Mouse (Mus musculus): ENCODE results near the gene H2al1h. TPM values are rescaled to one million over a fixed set of nuclear protein-coding genes. Genes with fewer than 3 reads are reported as not detected.
"Not testable (repeated sequence)": the region's sequence is repeated elsewhere in the genome, so short reads cannot be mapped to it uniquely, and the experiment has no call there.

Gene H2al1h
- polyA plus RNA-seq, 1 experiment from 2014 or later: not detected

- not testable (repeated sequence) for DNase-seq (ENCODE audit: low spot score); H3K27me3 ChIP-seq (ENCODE audit: control insufficient read depth, insufficient read depth, low read length); H3K27ac ChIP-seq (replicated peaks; ENCODE audit: low read depth, low read length); H3K4me1 ChIP-seq (ENCODE audit: control insufficient read depth, insufficient read depth, low read length); H3K4me2 ChIP-seq (ENCODE audit: low read depth, severe bottlenecking); ATAC-seq (ENCODE audit: insufficient number of reproducible peaks, low FRiP score, low TSS enrichment, low read depth); H3K4me3 ChIP-seq (ENCODE audit: low read depth, low read length); H3K36me3 ChIP-seq (ENCODE audit: control insufficient read depth, insufficient read depth, low read length); H3K9ac ChIP-seq (ENCODE audit: low read length); H3K9me3 ChIP-seq (ENCODE audit: control insufficient read depth, low read length)
- no CpG with 5 or more reads among the region's 6 CpGs for WGBS
These were observed 12.8 kb upstream of the H2al1h start, which contains the start of gene H2al1d for GRCm38 (mm10) chrX:11308524-11308923. H2al1d (plus strand) TSS chrX:11308824.

GRCm38 (mm10) chrX:11311634-11312033 is 9.7 kb upstream of the H2al1h start, which contains the start of gene H2al1e:
H2al1e (plus strand) TSS chrX:11311934.
- not testable (repeated sequence) for H3K9me3 ChIP-seq (ENCODE audit: control insufficient read depth, low read length); H3K4me2 ChIP-seq (ENCODE audit: low read depth, severe bottlenecking); H3K27ac ChIP-seq (replicated peaks; ENCODE audit: low read depth, low read length); ATAC-seq (ENCODE audit: insufficient number of reproducible peaks, low FRiP score, low TSS enrichment, low read depth); H3K4me1 ChIP-seq (ENCODE audit: control insufficient read depth, insufficient read depth, low read length); DNase-seq (ENCODE audit: low spot score); H3K4me3 ChIP-seq (ENCODE audit: low read depth, low read length); H3K27me3 ChIP-seq (ENCODE audit: control insufficient read depth, insufficient read depth, low read length); H3K9ac ChIP-seq (ENCODE audit: low read length); H3K36me3 ChIP-seq (ENCODE audit: control insufficient read depth, insufficient read depth, low read length)
- WGBS: no CpG with 5 or more reads among the region's 3 CpGs

DNA sequence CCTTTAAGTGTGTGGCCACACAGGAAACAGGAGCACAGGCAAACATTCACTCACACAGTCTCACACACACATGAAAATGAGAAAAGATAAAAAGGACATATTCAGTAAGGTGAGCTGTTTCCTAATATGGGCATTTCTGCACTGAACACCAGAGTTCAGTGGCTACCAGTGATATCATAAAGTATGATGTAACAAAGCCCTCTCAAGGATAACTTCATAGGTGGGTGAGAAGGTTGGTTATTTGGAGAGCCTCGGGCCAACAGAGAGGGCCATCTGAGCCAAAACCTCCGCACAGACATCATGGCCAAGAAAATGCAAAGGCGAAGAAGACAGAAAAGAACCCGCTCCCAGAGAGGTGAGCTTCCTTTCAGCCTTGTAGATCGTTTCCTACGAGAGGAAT is 6.4 kb upstream of the H2al1h start, which contains the start of gene H2al1f:
Gene H2al1f (plus strand): TSS at position 301 of the 400 bp plus-strand sequence.
- no CpG with 5 or more reads among the region's 6 CpGs for WGBS
- not testable (repeated sequence) for H3K36me3 ChIP-seq (ENCODE audit: control insufficient read depth, insufficient read depth, low read length); H3K27ac ChIP-seq (replicated peaks; ENCODE audit: low read depth, low read length); H3K9me3 ChIP-seq (ENCODE audit: control insufficient read depth, low read length); H3K27me3 ChIP-seq (ENCODE audit: control insufficient read depth, insufficient read depth, low read length); H3K4me2 ChIP-seq (ENCODE audit: low read depth, severe bottlenecking); ATAC-seq (ENCODE audit: insufficient number of reproducible peaks, low FRiP score, low TSS enrichment, low read depth); H3K4me1 ChIP-seq (ENCODE audit: control insufficient read depth, insufficient read depth, low read length); H3K9ac ChIP-seq (ENCODE audit: low read length); H3K4me3 ChIP-seq (ENCODE audit: low read depth, low read length); DNase-seq (ENCODE audit: low spot score)

- not testable (repeated sequence) for H3K27me3 ChIP-seq (ENCODE audit: control insufficient read depth, insufficient read depth, low read length); H3K4me1 ChIP-seq (ENCODE audit: control insufficient read depth, insufficient read depth, low read length); DNase-seq (ENCODE audit: low spot score); H3K4me3 ChIP-seq (ENCODE audit: low read depth, low read length); H3K9ac ChIP-seq (ENCODE audit: low read length); H3K4me2 ChIP-seq (ENCODE audit: low read depth, severe bottlenecking); H3K36me3 ChIP-seq (ENCODE audit: control insufficient read depth, insufficient read depth, low read length); H3K9me3 ChIP-seq (ENCODE audit: control insufficient read depth, low read length); ATAC-seq (ENCODE audit: insufficient number of reproducible peaks, low FRiP score, low TSS enrichment, low read depth); H3K27ac ChIP-seq (replicated peaks; ENCODE audit: low read depth, low read length)
- WGBS: no CpG with 5 or more reads among the region's 3 CpGs
These were observed 3.3 kb upstream of the H2al1h start, which contains the start of gene H2al1g for GRCm38 (mm10) chrX:11317956-11318355. H2al1g (plus strand) TSS chrX:11318256.

- ATAC-seq (ENCODE audit: insufficient number of reproducible peaks, low FRiP score, low TSS enrichment, low read depth); DNase-seq (ENCODE audit: low spot score); H3K9me3 ChIP-seq (ENCODE audit: control insufficient read depth, low read length); H3K4me3 ChIP-seq (ENCODE audit: low read depth, low read length); H3K36me3 ChIP-seq (ENCODE audit: control insufficient read depth, insufficient read depth, low read length); H3K4me2 ChIP-seq (ENCODE audit: low read depth, severe bottlenecking); H3K27me3 ChIP-seq (ENCODE audit: control insufficient read depth, insufficient read depth, low read length); H3K9ac ChIP-seq (ENCODE audit: low read length); H3K27ac ChIP-seq (replicated peaks; ENCODE audit: low read depth, low read length); H3K4me1 ChIP-seq (ENCODE audit: control insufficient read depth, insufficient read depth, low read length): not testable (repeated sequence)
- 88% methylated on average over 2 of the region's 5 CpGs for WGBS
These were observed 3.1 kb downstream of the H2al1h start, which contains the start of gene H2al1i for GRCm38 (mm10) chrX:11324359-11324758. H2al1i (plus strand) TSS chrX:11324659.

- H3K27me3 ChIP-seq (ENCODE audit: control insufficient read depth, insufficient read depth, low read length); H3K4me1 ChIP-seq (ENCODE audit: control insufficient read depth, insufficient read depth, low read length); H3K4me2 ChIP-seq (ENCODE audit: low read depth, severe bottlenecking); H3K9me3 ChIP-seq (ENCODE audit: control insufficient read depth, low read length); H3K9ac ChIP-seq (ENCODE audit: low read length); H3K4me3 ChIP-seq (ENCODE audit: low read depth, low read length); H3K27ac ChIP-seq (replicated peaks; ENCODE audit: low read depth, low read length); ATAC-seq (ENCODE audit: insufficient number of reproducible peaks, low FRiP score, low TSS enrichment, low read depth); H3K36me3 ChIP-seq (ENCODE audit: control insufficient read depth, insufficient read depth, low read length); DNase-seq (ENCODE audit: low spot score): not testable (repeated sequence)
- 92% methylated on average over 2 of the region's 2 CpGs for WGBS
These were observed 6.2 kb downstream of the H2al1h start, which contains the start of gene H2al1j for GRCm38 (mm10) chrX:11327522-11327921. H2al1j (plus strand) TSS chrX:11327822.

DNA sequence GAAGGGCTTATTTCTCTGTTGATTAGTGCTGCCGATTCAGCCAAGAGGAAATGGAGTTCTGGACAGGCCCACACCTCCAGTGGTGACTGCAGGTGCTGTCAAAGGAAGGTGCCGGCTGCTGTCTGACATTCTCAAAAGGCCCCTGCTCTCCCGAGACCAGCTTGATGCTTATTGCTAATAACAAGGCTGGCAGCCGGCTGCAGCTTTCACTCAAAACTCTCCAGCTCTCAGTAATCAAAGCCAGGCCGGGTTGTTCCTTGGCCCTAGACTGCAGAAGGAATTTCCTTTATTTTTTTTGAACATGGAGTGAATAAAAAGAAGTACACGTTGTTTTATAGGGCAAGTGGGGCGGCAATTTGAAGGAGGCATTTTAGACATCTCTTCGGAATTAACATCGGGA is 24.5 kb downstream of the H2al1h start:
- ATAC-seq (ENCODE audit: insufficient number of reproducible peaks, low FRiP score, low TSS enrichment, low read depth): 0 out of 2 replicates have a peak, but pooled peaks have one; percentile 47
- Histone ChIP-seq H3K4me3 (ENCODE audit: low read depth, low read length) (no peak overlapping the region), H3K27me3 (ENCODE audit: control insufficient read depth, insufficient read depth, low read length) (no peaks in the 10 kb centered on the region), H3K9ac (ENCODE audit: low read length) (no peak overlapping the region), H3K27ac (replicated peaks; ENCODE audit: low read depth, low read length) (0 out of 2 replicates have a peak overlapping the region, but pooled peaks have one; percentile 42), H3K9me3 (ENCODE audit: control insufficient read depth, low read length) (no peaks in the 10 kb centered on the region), H3K36me3 (ENCODE audit: control insufficient read depth, insufficient read depth, low read length) (no peaks in the 10 kb centered on the region), H3K4me2 (ENCODE audit: low read depth, severe bottlenecking) (no peak overlapping the region; the same call in 1 of the 2 replicates), H3K4me1 (ENCODE audit: control insufficient read depth, insufficient read depth, low read length) (0 out of 2 replicates have a peak, but pooled peaks cover 2% of the 10 kb centered on the region)
- WGBS: 37% methylated on average over 9 of the region's 9 CpGs
- DNase-seq (ENCODE audit: low spot score): peak; percentile 66

- ATAC-seq (ENCODE audit: insufficient number of reproducible peaks, low FRiP score, low TSS enrichment, low read depth): no peak
- 94% methylated on average over 3 of the region's 3 CpGs for WGBS
These were observed 25.5 kb downstream of the H2al1h start for GRCm38 (mm10) chrX:11346756-11347155.

More at GRCm38 (mm10) chrX:11346756-11347155, 25.5 kb downstream of the H2al1h start:
- Histone ChIP-seq H3K27me3 (ENCODE audit: control insufficient read depth, insufficient read depth, low read length) (no peaks in the 10 kb centered on the region), H3K36me3 (ENCODE audit: control insufficient read depth, insufficient read depth, low read length) (no peaks in the 10 kb centered on the region), H3K4me1 (ENCODE audit: control insufficient read depth, insufficient read depth, low read length) (0 out of 2 replicates have a peak, but pooled peaks cover 2% of the 10 kb centered on the region), H3K9me3 (ENCODE audit: control insufficient read depth, low read length) (no peaks in the 10 kb centered on the region), H3K4me3 (ENCODE audit: low read depth, low read length) (no peak overlapping the region), H3K9ac (ENCODE audit: low read length) (no peak overlapping the region), H3K4me2 (ENCODE audit: low read depth, severe bottlenecking) (no peak overlapping the region), H3K27ac (replicated peaks; ENCODE audit: low read depth, low read length) (no peak overlapping the region)
- no peak for DNase-seq (ENCODE audit: low spot score)

Measured in limb, embryonic 11.5 days (tissue).